Mouse (Mus musculus): ENCODE data around the gene Gm3233.

DNA sequence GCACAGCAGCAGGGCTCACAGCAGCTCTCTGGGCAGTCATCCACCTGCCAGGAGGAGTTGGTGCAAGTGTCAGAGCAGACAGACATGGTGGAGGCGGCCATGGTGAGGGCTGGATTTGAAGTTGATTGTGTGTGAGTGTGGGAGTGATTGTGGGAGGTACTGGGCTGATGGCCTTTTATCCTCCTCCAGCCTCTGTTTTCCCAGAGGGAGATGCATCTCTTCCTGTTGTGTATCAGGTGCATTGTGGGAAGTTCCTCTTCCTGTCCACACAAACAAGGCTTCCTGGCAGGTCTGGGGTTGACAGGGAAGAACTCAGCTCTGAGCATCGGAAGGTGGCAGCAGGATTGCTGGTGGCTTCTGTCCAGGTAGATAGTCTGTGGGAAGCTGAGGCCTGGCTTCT, 35.5 kb upstream of the Gm3233 start, which contains the start of gene Gm9639:
- no peak for TF ChIP-seq POLR2A (IDR thresholded peaks at IDR 0.05; ENCODE audit: control insufficient read depth, low read depth, low read length)
- TF ChIP-seq CTCF (IDR thresholded peaks at IDR 0.05; ENCODE audit: control insufficient read depth, insufficient read depth, insufficient replicate concordance, low read depth, low read length): no peak
